Mouse (Mus musculus): ENCODE data around the gene Ulk4. TPM values are rescaled to one million over a fixed set of nuclear protein-coding genes. Genes with fewer than 3 reads are reported as not detected.

The Ulk4 gene
- total and polyA plus RNA-seq, 3 experiments, result 26.6 to 31.1 TPM; not detected in 1

DNA sequence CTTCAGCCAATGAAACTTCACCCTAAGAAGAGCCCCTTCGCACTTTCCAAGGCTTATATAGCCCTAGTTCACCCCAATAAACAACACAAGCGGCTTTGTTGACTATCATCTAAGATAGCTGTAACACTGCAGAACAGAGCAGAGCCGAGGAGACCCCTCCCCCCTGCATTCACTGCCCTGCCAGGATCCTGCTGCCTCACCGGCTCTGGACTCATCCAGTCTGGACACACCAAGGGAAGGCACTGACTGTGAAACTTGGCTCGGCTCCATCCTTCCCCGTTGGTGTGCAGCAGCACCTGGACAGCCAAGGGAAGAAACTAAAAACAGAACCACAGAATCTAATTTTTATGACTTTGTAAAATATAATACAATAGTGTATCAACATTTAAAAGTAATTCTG lies 91.2 kb downstream of the Ulk4 start:
- no peaks in the 10 kb centered on the region for H3K4me1 ChIP-seq (ENCODE audit: control insufficient read depth in 1 of 2, insufficient read depth in 2 of 2, low read length in 2 of 2)
- no peak overlapping the region for H3K9ac ChIP-seq (ENCODE audit: control insufficient read depth, low read depth, low read length, poor library complexity, severe bottlenecking)
- H3K27ac ChIP-seq (ENCODE audit: control insufficient read depth, low read depth, low read length), result no peak overlapping the region
- H3K36me3 ChIP-seq (ENCODE audit: control insufficient read depth in 1 of 2, insufficient read depth in 2 of 2, low read length in 2 of 2), result no peaks in the 10 kb centered on the region
- H3K9me3 ChIP-seq (replicated peaks; ENCODE audit: insufficient read depth, low read length), result no peaks in the 10 kb centered on the region
- TF ChIP-seq NRF1 (IDR thresholded peaks at IDR 0.05; ENCODE audit: insufficient read depth, low read depth, low read length, poor library complexity, severe bottlenecking), result no peak
- no peak for TF ChIP-seq TCF12 (IDR thresholded peaks at IDR 0.05; ENCODE audit: low read depth, low read length)
- no peak for TF ChIP-seq USF2 (IDR thresholded peaks at IDR 0.05; ENCODE audit: borderline replicate concordance in 1 of 2, insufficient read depth in 1 of 2, low read depth in 1 of 2, low read length in 2 of 2)
- no peak for TF ChIP-seq UBTF (IDR thresholded peaks at IDR 0.05; ENCODE audit: borderline replicate concordance, insufficient read depth, low read depth, low read length)
- no peak for TF ChIP-seq USF1 (IDR thresholded peaks at IDR 0.05; ENCODE audit: low read depth, low read length)
- TF ChIP-seq CHD1 (IDR thresholded peaks at IDR 0.05; ENCODE audit: low read depth, low read length), result no peak
- no peak for TF ChIP-seq ZC3H11A (IDR thresholded peaks at IDR 0.05; ENCODE audit: low read depth, low read length)
- no peak for TF ChIP-seq MAZ (IDR thresholded peaks at IDR 0.05; ENCODE audit: low read depth, low read length)
- TF ChIP-seq ZMIZ1 (IDR thresholded peaks at IDR 0.05; ENCODE audit: low read depth, low read length), result no peak
- no peak for TF ChIP-seq BHLHE40 (IDR thresholded peaks at IDR 0.05; ENCODE audit: borderline replicate concordance, low read depth, low read length)
- TF ChIP-seq RAD21 (IDR thresholded peaks at IDR 0.05; ENCODE audit: low read depth, low read length), result no peak
- no peak for TF ChIP-seq MXI1 (IDR thresholded peaks at IDR 0.05; ENCODE audit: low read depth, low read length)
- TF ChIP-seq SIN3A (IDR thresholded peaks at IDR 0.05; ENCODE audit: low read length), result no peak
- no peak for TF ChIP-seq GABPA (IDR thresholded peaks at IDR 0.05; ENCODE audit: low read depth, low read length)
- no peaks in the 10 kb centered on the region for H3K79me2 ChIP-seq (ENCODE audit: control insufficient read depth, insufficient read depth, low read length, poor library complexity)
- DNase-seq (ENCODE audit: low read depth, low spot score), result no peak
- H3K27me3 ChIP-seq (ENCODE audit: control insufficient read depth in 1 of 2, insufficient read depth in 2 of 2, low read length in 2 of 2), result no peaks in the 10 kb centered on the region
- no peak overlapping the region for H3K4me3 ChIP-seq (ENCODE audit: control insufficient read depth in 1 of 2, insufficient read depth in 1 of 2, low read depth in 2 of 2, low read length in 2 of 2)

DNA sequence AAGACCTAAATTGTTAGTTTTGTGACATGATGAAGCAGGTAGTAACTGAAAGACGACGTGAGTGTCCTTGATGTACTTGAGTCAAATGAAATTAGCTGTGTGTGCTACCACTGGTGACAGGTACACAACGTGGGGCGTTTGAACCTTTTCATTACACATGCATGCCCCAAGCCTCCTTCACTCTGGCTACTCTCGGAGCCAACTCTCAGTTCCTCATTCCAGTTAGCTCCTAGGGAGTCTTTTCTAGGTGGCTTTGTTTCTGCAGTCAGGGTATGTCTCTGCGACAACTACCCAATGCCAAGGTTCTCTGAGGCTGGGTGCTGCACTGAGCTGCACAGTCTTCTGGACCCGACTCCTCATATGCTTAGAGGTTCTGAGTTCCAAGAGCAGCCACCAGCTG lies 100.6 kb downstream of the Ulk4 start:
- Histone ChIP-seq H3K36me3 (ENCODE audit: control insufficient read depth in 1 of 2, insufficient read depth in 2 of 2, low read length in 2 of 2) (no peaks in the 10 kb centered on the region), H3K27me3 (ENCODE audit: control insufficient read depth in 1 of 2, insufficient read depth in 2 of 2, low read length in 2 of 2) (no peaks in the 10 kb centered on the region), H3K4me1 (ENCODE audit: control insufficient read depth in 1 of 2, insufficient read depth in 2 of 2, low read length in 2 of 2) (no peaks in the 10 kb centered on the region), H3K27ac (ENCODE audit: control insufficient read depth, low read depth, low read length) (no peak overlapping the region), H3K9ac (ENCODE audit: control insufficient read depth, low read depth, low read length, poor library complexity, severe bottlenecking) (no peak overlapping the region), H3K9me3 (replicated peaks; ENCODE audit: insufficient read depth, low read length) (no peaks in the 10 kb centered on the region), H3K79me2 (ENCODE audit: control insufficient read depth, insufficient read depth, low read length, poor library complexity) (no peaks in the 10 kb centered on the region), H3K4me3 (ENCODE audit: control insufficient read depth in 1 of 2, insufficient read depth in 1 of 2, low read depth in 2 of 2, low read length in 2 of 2) (no peak overlapping the region)
- no peak for DNase-seq (ENCODE audit: low read depth, low spot score)
- TF ChIP-seq MEF2A (IDR thresholded peaks at IDR 0.05; ENCODE audit: extremely low read depth, insufficient replicate concordance, low read depth, low read length, poor library complexity, severe bottlenecking), result no peak
- TF ChIP-seq UBTF (IDR thresholded peaks at IDR 0.05; ENCODE audit: borderline replicate concordance, insufficient read depth, low read depth, low read length), result no peak
- no peak for TF ChIP-seq TCF12 (IDR thresholded peaks at IDR 0.05; ENCODE audit: low read depth, low read length)
- TF ChIP-seq CHD2 (IDR thresholded peaks at IDR 0.05; ENCODE audit: low read length), result no peak
- TF ChIP-seq SIN3A (IDR thresholded peaks at IDR 0.05; ENCODE audit: low read length), result no peak
- no peak for TF ChIP-seq MAZ (IDR thresholded peaks at IDR 0.05; ENCODE audit: low read depth, low read length)
- TF ChIP-seq MAX (IDR thresholded peaks at IDR 0.05; ENCODE audit: low read length), result no peak
- TF ChIP-seq ZNF384 (IDR thresholded peaks at IDR 0.05; ENCODE audit: low read depth, low read length), result no peak
- TF ChIP-seq TAL1 (IDR thresholded peaks at IDR 0.05; ENCODE audit: low read length), result no peak
- TF ChIP-seq ETS1 (IDR thresholded peaks at IDR 0.05; ENCODE audit: low read depth, low read length), result no peak
- no peak for TF ChIP-seq MYB (IDR thresholded peaks at IDR 0.05; ENCODE audit: low read depth, low read length)
- no peak for TF ChIP-seq CHD1 (IDR thresholded peaks at IDR 0.05; ENCODE audit: low read depth, low read length)
- TF ChIP-seq BHLHE40 (IDR thresholded peaks at IDR 0.05; ENCODE audit: borderline replicate concordance, low read depth, low read length), result no peak
- no peak for TF ChIP-seq E2F4 (IDR thresholded peaks at IDR 0.05; ENCODE audit: borderline replicate concordance, low read depth, low read length)
